Mouse (Mus musculus): ENCODE measurements at regions not wholly inside any gene's neighbourhood (a gene's known extent, or its start where the extent isn't known, plus 50 kb on each side); places are given as distances from the start of the nearest gene placed in this dataset.

- H3K27ac ChIP-seq (ENCODE audit: low read depth, low read length): no peak overlapping the region
- H3K27me3 ChIP-seq (ENCODE audit: control insufficient read depth, insufficient read depth, low read length): no peaks in the 10 kb centered on the region
- 94% methylated on average over 1 of the region's 1 CpGs for WGBS
- no peak overlapping the region for H3K9ac ChIP-seq (ENCODE audit: low read length)
- H3K36me3 ChIP-seq (ENCODE audit: control insufficient read depth, insufficient read depth, low read length): no peaks in the 10 kb centered on the region
- H3K4me2 ChIP-seq (ENCODE audit: low read depth): no peak overlapping the region
- no peaks in the 10 kb centered on the region for H3K4me1 ChIP-seq (ENCODE audit: control insufficient read depth, insufficient read depth, low read length)
- no peak for DNase-seq (ENCODE audit: low spot score)
- H3K9me3 ChIP-seq (ENCODE audit: control insufficient read depth, low read length): no peaks in the 10 kb centered on the region
- no peak overlapping the region for H3K4me3 ChIP-seq (ENCODE audit: low read depth, low read length)
- ATAC-seq (ENCODE audit: insufficient read depth, low FRiP score, low TSS enrichment): no peak
These were observed 185.9 kb upstream of the Npsr1 start for GRCm38 (mm10) chr9:23911851-23912250.

- DNase-seq (ENCODE audit: low spot score): no peak
- Histone ChIP-seq H3K27me3 (ENCODE audit: control insufficient read depth, insufficient read depth, low read length) (no peaks in the 10 kb centered on the region), H3K9me3 (ENCODE audit: control insufficient read depth, low read length) (no peaks in the 10 kb centered on the region), H3K36me3 (ENCODE audit: control insufficient read depth, insufficient read depth, low read length) (no peaks in the 10 kb centered on the region), H3K4me1 (ENCODE audit: control insufficient read depth, insufficient read depth, low read length) (no peaks in the 10 kb centered on the region), H3K9ac (ENCODE audit: low read length) (no peak overlapping the region), H3K4me3 (ENCODE audit: low read depth, low read length) (no peak overlapping the region), H3K27ac (ENCODE audit: low read depth, low read length) (no peak overlapping the region), H3K4me2 (ENCODE audit: low read depth) (no peak overlapping the region)
- 89% methylated on average over 5 of the region's 5 CpGs for WGBS
- ATAC-seq (ENCODE audit: insufficient read depth, low FRiP score, low TSS enrichment): no peak
These were observed 180.5 kb upstream of the Npsr1 start for GRCm38 (mm10) chr9:23917345-23917744.

GRCm38 (mm10) chr9:23919191-23919904 lies 178.4 kb upstream of the Npsr1 start:
- WGBS: 62% methylated on average over 3 of the region's 3 CpGs
- Histone ChIP-seq H3K4me3 (ENCODE audit: low read depth, low read length) (no peak overlapping the region), H3K9me3 (ENCODE audit: control insufficient read depth, low read length) (no peaks in the 10 kb centered on the region), H3K27ac (ENCODE audit: low read depth, low read length) (no peak overlapping the region), H3K36me3 (ENCODE audit: control insufficient read depth, insufficient read depth, low read length) (no peaks in the 10 kb centered on the region), H3K27me3 (ENCODE audit: control insufficient read depth, insufficient read depth, low read length) (no peaks in the 10 kb centered on the region), H3K4me2 (ENCODE audit: low read depth) (no peak overlapping the region), H3K4me1 (ENCODE audit: control insufficient read depth, insufficient read depth, low read length) (no peaks in the 10 kb centered on the region), H3K9ac (ENCODE audit: low read length) (no peak overlapping the region)
- DNase-seq (ENCODE audit: low spot score): no peak
- peak; percentile 89 for ATAC-seq (ENCODE audit: insufficient read depth, low FRiP score, low TSS enrichment)

- Histone ChIP-seq H3K27ac (ENCODE audit: low read depth, low read length) (no peak overlapping the region), H3K36me3 (ENCODE audit: control insufficient read depth, insufficient read depth, low read length) (no peaks in the 10 kb centered on the region), H3K4me3 (ENCODE audit: low read depth, low read length) (no peak overlapping the region), H3K9ac (ENCODE audit: low read length) (no peak overlapping the region), H3K27me3 (ENCODE audit: control insufficient read depth, insufficient read depth, low read length) (no peaks in the 10 kb centered on the region), H3K9me3 (ENCODE audit: control insufficient read depth, low read length) (no peaks in the 10 kb centered on the region), H3K4me2 (ENCODE audit: low read depth) (no peak overlapping the region), H3K4me1 (ENCODE audit: control insufficient read depth, insufficient read depth, low read length) (no peaks in the 10 kb centered on the region)
- ATAC-seq (ENCODE audit: insufficient read depth, low FRiP score, low TSS enrichment) (no peak), DNase-seq (ENCODE audit: low spot score) (no peak)
These were observed 165.6 kb upstream of the Npsr1 start for GRCm38 (mm10) chr9:23932185-23932584.

- Histone ChIP-seq H3K4me1 (ENCODE audit: control insufficient read depth, insufficient read depth, low read length) (no peaks in the 10 kb centered on the region), H3K9ac (ENCODE audit: low read length) (no peak overlapping the region), H3K27me3 (ENCODE audit: control insufficient read depth, insufficient read depth, low read length) (no peaks in the 10 kb centered on the region), H3K4me2 (ENCODE audit: low read depth) (no peak overlapping the region), H3K4me3 (ENCODE audit: low read depth, low read length) (no peak overlapping the region), H3K36me3 (ENCODE audit: control insufficient read depth, insufficient read depth, low read length) (no peaks in the 10 kb centered on the region), H3K27ac (ENCODE audit: low read depth, low read length) (no peak overlapping the region), H3K9me3 (ENCODE audit: control insufficient read depth, low read length) (no peaks in the 10 kb centered on the region)
- 86% methylated on average over 3 of the region's 3 CpGs for WGBS
- ATAC-seq (ENCODE audit: insufficient read depth, low FRiP score, low TSS enrichment): no peak
- no peak for DNase-seq (ENCODE audit: low spot score)
These were observed 163.5 kb upstream of the Npsr1 start for GRCm38 (mm10) chr9:23934282-23934681.

- ATAC-seq (ENCODE audit: insufficient read depth, low FRiP score, low TSS enrichment): no peak
These were observed 145.3 kb upstream of the Npsr1 start for GRCm38 (mm10) chr9:23952543-23952942.

GRCm38 (mm10) chr9:23956593-23956992 lies 141.2 kb upstream of the Npsr1 start:
- no peak overlapping the region for H3K27ac ChIP-seq (ENCODE audit: low read depth, low read length)
- DNase-seq (ENCODE audit: low spot score) (no peak), ATAC-seq (ENCODE audit: insufficient read depth, low FRiP score, low TSS enrichment) (no peak)
- H3K36me3 ChIP-seq (ENCODE audit: control insufficient read depth, insufficient read depth, low read length): no peaks in the 10 kb centered on the region
- H3K4me3 ChIP-seq (ENCODE audit: low read depth, low read length): no peak overlapping the region
- H3K4me1 ChIP-seq (ENCODE audit: control insufficient read depth, insufficient read depth, low read length): no peaks in the 10 kb centered on the region
- no peak overlapping the region for H3K9ac ChIP-seq (ENCODE audit: low read length)
- no peaks in the 10 kb centered on the region for H3K9me3 ChIP-seq (ENCODE audit: control insufficient read depth, low read length)
- no peaks in the 10 kb centered on the region for H3K27me3 ChIP-seq (ENCODE audit: control insufficient read depth, insufficient read depth, low read length)
- no peak overlapping the region for H3K4me2 ChIP-seq (ENCODE audit: low read depth)

More at GRCm38 (mm10) chr9:23952543-23952942, 145.3 kb upstream of the Npsr1 start:
- no peak overlapping the region for H3K9ac ChIP-seq (ENCODE audit: low read length)
- H3K36me3 ChIP-seq (ENCODE audit: control insufficient read depth, insufficient read depth, low read length): no peaks in the 10 kb centered on the region
- no peak overlapping the region for H3K4me2 ChIP-seq (ENCODE audit: low read depth)
- no peaks in the 10 kb centered on the region for H3K9me3 ChIP-seq (ENCODE audit: control insufficient read depth, low read length)
- H3K4me1 ChIP-seq (ENCODE audit: control insufficient read depth, insufficient read depth, low read length): no peaks in the 10 kb centered on the region
- 94% methylated on average over 2 of the region's 2 CpGs for WGBS
- no peak for DNase-seq (ENCODE audit: low spot score)
- H3K27ac ChIP-seq (ENCODE audit: low read depth, low read length): no peak overlapping the region
- H3K27me3 ChIP-seq (ENCODE audit: control insufficient read depth, insufficient read depth, low read length): no peaks in the 10 kb centered on the region
- no peak overlapping the region for H3K4me3 ChIP-seq (ENCODE audit: low read depth, low read length)

- Histone ChIP-seq H3K9ac (ENCODE audit: low read length) (no peak overlapping the region), H3K4me2 (ENCODE audit: low read depth) (no peak overlapping the region), H3K27me3 (ENCODE audit: control insufficient read depth, insufficient read depth, low read length) (no peaks in the 10 kb centered on the region), H3K9me3 (ENCODE audit: control insufficient read depth, low read length) (no peaks in the 10 kb centered on the region), H3K4me1 (ENCODE audit: control insufficient read depth, insufficient read depth, low read length) (no peaks in the 10 kb centered on the region), H3K36me3 (ENCODE audit: control insufficient read depth, insufficient read depth, low read length) (no peaks in the 10 kb centered on the region), H3K27ac (ENCODE audit: low read depth, low read length) (no peak overlapping the region), H3K4me3 (ENCODE audit: low read depth, low read length) (no peak overlapping the region)
- ATAC-seq (ENCODE audit: insufficient read depth, low FRiP score, low TSS enrichment) (no peak), DNase-seq (ENCODE audit: low spot score) (no peak)
- WGBS: 92% methylated on average over 2 of the region's 2 CpGs
These were observed 128.1 kb upstream of the Npsr1 start for GRCm38 (mm10) chr9:23969736-23970135.

- ATAC-seq (ENCODE audit: insufficient read depth, low FRiP score, low TSS enrichment) (no peak), DNase-seq (ENCODE audit: low spot score) (no peak)
- Histone ChIP-seq H3K4me3 (ENCODE audit: low read depth, low read length) (no peak overlapping the region), H3K4me1 (ENCODE audit: control insufficient read depth, insufficient read depth, low read length) (no peaks in the 10 kb centered on the region), H3K9me3 (ENCODE audit: control insufficient read depth, low read length) (no peaks in the 10 kb centered on the region), H3K4me2 (ENCODE audit: low read depth) (no peak overlapping the region), H3K27ac (ENCODE audit: low read depth, low read length) (no peak overlapping the region), H3K36me3 (ENCODE audit: control insufficient read depth, insufficient read depth, low read length) (no peaks in the 10 kb centered on the region), H3K9ac (ENCODE audit: low read length) (no peak overlapping the region), H3K27me3 (ENCODE audit: control insufficient read depth, insufficient read depth, low read length) (no peaks in the 10 kb centered on the region)
- 92% methylated on average over 1 of the region's 1 CpGs for WGBS
These were observed 124.6 kb upstream of the Npsr1 start for GRCm38 (mm10) chr9:23973206-23973605.

All from neural tube, embryonic 11.5 days (tissue).